Mouse (Mus musculus) liver, embryonic 14.5 days (tissue): Measurements from ENCODE around the gene Trhde.

Experiments used
- CTCF ChIP-seq: IDR thresholded peaks from 2 replicates; pipeline ENCODE4 v1.5.1; 2016; ENCODE audit warnings: antibody characterized with exemption, low read depth, control low read depth
- EP300 ChIP-seq: IDR thresholded peaks from 2 replicates; pipeline ENCODE4 v1.6.1; 2016; ENCODE audit warnings: antibody characterized with exemption, low read depth

- TF ChIP-seq CTCF (no peak), EP300 (no peak)
Measured at GRCm38 (mm10) chr10:114794214-114794613, 7.9 kb downstream of the Trhde start.
